In genomic region chr16:59604078-59604781, GRCm38 (mm10) we compare ENCODE assay signal across 11 mouse cellular contexts. TPM values are rescaled to one million over a fixed set of nuclear protein-coding genes. Genes with fewer than 3 reads are reported as not detected.
DNase-seq lines count a peak whose midpoint lies in the region; ATAC-seq and TF ChIP-seq lines count a peak whose summit lies in the region.
"Had no signal": no experiment of that assay in that cellular context is flagged by ENCODE, and none has a peak within 500 bp of the region (broad histone marks: within the 10 kb centered on the region; RNA-seq: fewer than 3 reads in every experiment).

No protein-coding gene starts in this region.

- ATAC-seq in neural tube, embryonic 14.5 days (ENCODE audit: low read depth), result peak; percentile 84

- H3K4me3 ChIP-seq in layer of hippocampus, adult 2 months, result peak overlapping the region; percentile 40
- H3K4me3 ChIP-seq in neural tube, embryonic 14.5 days (ENCODE audit: low read depth, low read length), result peak overlapping the region; percentile 19

- no peaks in the 10 kb centered on the region for H3K27me3 ChIP-seq in neural tube, embryonic 14.5 days (ENCODE audit: control insufficient read depth, insufficient read depth, low read length)

- H3K9me3 ChIP-seq in neural tube, embryonic 14.5 days (ENCODE audit: control insufficient read depth, low read length), result no peaks in the 10 kb centered on the region
- H3K9me3 ChIP-seq: G1E had no signal

- peak overlapping the region; percentile 16; the same call in 1 of the 2 replicates for H3K9ac ChIP-seq in neural tube, embryonic 14.5 days (replicated peaks; ENCODE audit: low read depth, low read length)
- H3K9ac ChIP-seq: lung, embryonic 14.5 days had no signal

- TF ChIP-seq CTCF in layer of hippocampus, adult 2 months (conservative IDR thresholded peaks at IDR 0.05), result no peak

- DNase-seq in layer of hippocampus, adult 2 months (ENCODE audit: low spot score in 2 of 2), result no peak
- no peak for DNase-seq in layer of hippocampus, adult 9-10 months (ENCODE audit: low spot score)
- peak; percentile 53 for DNase-seq in embryo, embryonic 11 days
- DNase-seq in layer of hippocampus, postnatal 14 days (ENCODE audit: low spot score in 2 of 2), result peak; percentile 33 to 41
- DNase-seq in frontal cortex, adult 2 months (ENCODE audit: extremely low spot score in 1 of 2, low spot score in 1 of 2), result no peak
- DNase-seq in heart, adult 8-10 months (ENCODE audit: low spot score), result no peak
- DNase-seq in left cerebral cortex, adult 8-10 months (ENCODE audit: low spot score in 2 of 2), result no peak
- DNase-seq: kidney, adult 9 months; lung, embryonic 14.5 days had no signal

- H3K27ac ChIP-seq in layer of hippocampus, adult 2 months, result no peak overlapping the region
- H3K27ac ChIP-seq in neural tube, embryonic 14.5 days (ENCODE audit: low read depth, low read length), result 0 out of 2 replicates have a peak overlapping the region, but pooled peaks have one; percentile 34

- H3K36me3 ChIP-seq in neural tube, embryonic 14.5 days (ENCODE audit: control insufficient read depth, insufficient read depth, low read length), result no peaks in the 10 kb centered on the region
- H3K36me3 ChIP-seq: G1E had no signal

- peak overlapping the region; percentile 44 for H3K4me2 ChIP-seq in neural tube, embryonic 14.5 days (ENCODE audit: low read depth, low read length)
- H3K4me2 ChIP-seq: lung, embryonic 14.5 days had no signal

- 16% methylated on average over 15 of the region's 15 CpGs for WGBS in neural tube, embryonic 14.5 days

- 0 out of 2 replicates have a peak, but pooled peaks cover 3% of the 10 kb centered on the region for H3K4me1 ChIP-seq in neural tube, embryonic 14.5 days (ENCODE audit: control insufficient read depth, insufficient read depth, low read length)

RNA-seq across cellular contexts. Expression of gene Crybg3, which starts 3.5 kb away (rescaled TPM):
- 1 to 10 TPM; 3.8 to 4.8 TPM for total RNA-seq in layer of hippocampus, adult 2 months (2021)
- 1 to 10 TPM; 5.0 to 5.7 TPM for total RNA-seq in layer of hippocampus, postnatal 14 days (2021)
- 2.2 and 3.9 TPM in 2 replicates for polyA plus RNA-seq in neural tube, embryonic 14.5 days (2014; fragmentation: Nextera tagmentation; extraction: Ambion mirVana)
- 4.8 and 6.6 TPM in 2 replicates for polyA plus RNA-seq in frontal cortex, adult 2 months (2012; rRNA removed)
- 10 to 100 TPM; 71.6 to 83.9 (median 77.2) TPM for total RNA-seq in heart, adult 8-10 months (2022)
- 1 to 10 TPM; 6.6 to 8.7 (median 8.2) TPM for total RNA-seq in left cerebral cortex, adult 8-10 months (2022)

RNA-seq across cellular contexts. Expression of gene Arl6, which starts 35.0 kb away (rescaled TPM):
- 10 to 100 TPM; 27.4 to 30.1 TPM for total RNA-seq in layer of hippocampus, adult 2 months (2021)
- total RNA-seq in layer of hippocampus, postnatal 14 days (2021), result 10 to 100 TPM; 22.9 to 24.4 TPM
- polyA plus RNA-seq in neural tube, embryonic 14.5 days (2014; fragmentation: Nextera tagmentation; extraction: Ambion mirVana), result 47.0 and 50.5 TPM in 2 replicates
- polyA plus RNA-seq in frontal cortex, adult 2 months (2012; rRNA removed), result 25.3 and 28.7 TPM in 2 replicates
- 1 to 10 TPM; 4.1 to 5.5 (median 4.8) TPM for total RNA-seq in heart, adult 8-10 months (2022)
- 10 to 100 TPM; 26.6 to 31.1 (median 28.9) TPM for total RNA-seq in left cerebral cortex, adult 8-10 months (2022)

Comparison
In these comparisons a context has a peak if more than half of its experiments do, and no peak if none do; other contexts are left out.
1. DNase-seq: peak in embryo, embryonic 11 days (single experiment) and layer of hippocampus, postnatal 14 days (2 of 2); none in layer of hippocampus, adult 2 months (0 of 2), layer of hippocampus, adult 9-10 months (single experiment), frontal cortex, adult 2 months (0 of 2), heart, adult 8-10 months (single experiment) and left cerebral cortex, adult 8-10 months (0 of 2).
2. RNA of gene Crybg3, which starts 3.5 kb away (total RNA-seq): 71.6 to 83.9 TPM in heart, adult 8-10 months; 6.6 to 8.7 TPM in left cerebral cortex, adult 8-10 months, 5.0 to 5.7 TPM in layer of hippocampus, postnatal 14 days and 3.8 to 4.8 TPM in layer of hippocampus, adult 2 months; every median in the first group is over 4 times any median in the second.